Mouse (Mus musculus) testis, adult 2 months (tissue): Measurements from ENCODE around the gene Gm17617.

ENCODE experiments used
- CTCF ChIP-seq: fragments of 200-500 bp; IDR thresholded peaks from 2 replicates; pipeline ENCODE4 v1.5.1; 2012; ENCODE audit warnings: low read depth, mild to moderate bottlenecking, inconsistent platforms, low read length, moderate library complexity; ENCODE audit not compliant: control insufficient read depth, insufficient read depth, insufficient replicate concordance
- POLR2A ChIP-seq: fragments of 200-500 bp; IDR thresholded peaks from 2 replicates; pipeline ENCODE4 v1.6.1; 2012; ENCODE audit warnings: low read depth, mild to moderate bottlenecking, inconsistent platforms, low read length, moderate library complexity; ENCODE audit not compliant: control insufficient read depth

GRCm38 (mm10) chr13:55179591-55179990 is 46.2 kb upstream of the Gm17617 start:
- no peak for TF ChIP-seq CTCF
- TF ChIP-seq POLR2A, result no peak
